Mouse (Mus musculus) heart, embryonic 15.5 days (tissue): Measurements from ENCODE around the gene Atp5b. TPM values are rescaled to one million over a fixed set of nuclear protein-coding genes. Genes with fewer than 3 reads are reported as not detected.

Experiments
- ATAC-seq: fragments of 200-750 bp; cut with Nextera tagmentation; replicated peaks from 2 replicates; pipeline ENCODE4 v1.8.0; 2017; ENCODE audit warnings: low read depth, moderate TSS enrichment; ENCODE audit not compliant: insufficient number of reproducible peaks, insufficient read depth, low FRiP score
- H3K27ac ChIP-seq: fragments of 300-500 bp; sonication (generic); 2 replicates; pipeline ENCODE4 v1.5.1; 2015; ENCODE audit warnings: mild to moderate bottlenecking, inconsistent platforms
- H3K27me3 ChIP-seq: fragments of 300-500 bp; sonication (generic); 2 replicates; pipeline ENCODE4 v1.6.1; 2015; ENCODE audit warnings: inconsistent platforms
- H3K36me3 ChIP-seq: fragments of 300-500 bp; sonication (generic); 2 replicates; pipeline ENCODE4 v1.6.1; 2015; ENCODE audit warnings: mild to moderate bottlenecking, inconsistent platforms
- H3K4me1 ChIP-seq: fragments of 300-500 bp; sonication (generic); replicated peaks from 2 replicates; pipeline ENCODE4 v1.6.1; 2015; ENCODE audit warnings: inconsistent platforms
- H3K4me2 ChIP-seq: fragments of 300-500 bp; sonication (generic); 2 replicates; pipeline ENCODE4 v1.6.1; 2015; ENCODE audit warnings: inconsistent platforms, mild to moderate bottlenecking, moderate library complexity
- H3K4me3 ChIP-seq: fragments of 300-500 bp; sonication (generic); 2 replicates; pipeline ENCODE4 v1.5.1; 2015; ENCODE audit warnings: mild to moderate bottlenecking, inconsistent platforms
- H3K9ac ChIP-seq: fragments of 300-500 bp; sonication (generic); 2 replicates; pipeline ENCODE4 v1.6.1; 2015; ENCODE audit warnings: mild to moderate bottlenecking, inconsistent platforms
- H3K9me3 ChIP-seq: fragments of 300-500 bp; sonication (generic); replicated peaks from 2 replicates; pipeline ENCODE4 v1.6.1; 2016; ENCODE audit warnings: inconsistent platforms
- WGBS: fragments of 180-500 bp; shearing (Covaris S2); methylation state at CpG from one replicate; pipeline ENCODE4 v1.1.7; 2015; ENCODE audit warnings: mixed read lengths; 5-methylcytosine and 5-hydroxymethylcytosine counted together
- polyA plus RNA-seq: library from polyadenylated mRNA; unstranded; fragments of >200 nt; fragmentation: Nextera tagmentation; extraction: Ambion mirVana; gene quantifications from 2 replicates; pipeline ENCODE4 v1.2.1, GENCODE M21; 2015

Atp5b gene
- polyA plus RNA-seq, 1 experiment from 2014 or later = 6,121 TPM

- Histone ChIP-seq H3K36me3 (peaks cover 46% of the 10 kb centered on the region), H3K27me3 (no peaks in the 10 kb centered on the region), H3K9ac (peak overlapping the region; percentile 93), H3K4me1 (peaks cover 61% of the 10 kb centered on the region), H3K4me3 (peak overlapping the region; percentile 90), H3K9me3 (no peaks in the 10 kb centered on the region), H3K4me2 (peak overlapping the region; percentile 86), H3K27ac (peak overlapping the region; percentile 99)
- ATAC-seq = peak; percentile 51
- 5% methylated on average over 14 of the region's 14 CpGs for WGBS
These were observed 7.8 kb downstream of the Atp5b start for GRCm38 (mm10) chr10:128090651-128091563.

- Histone ChIP-seq H3K9ac (peak within 1 kb of the TSS; percentile 93), H3K4me1 (peaks cover 61% of the 10 kb centered on the region), H3K27ac (peak within 1 kb of the TSS; percentile 99), H3K4me3 (peak within 1 kb of the TSS; percentile 90), H3K27me3 (no peaks in the 10 kb centered on the region), H3K36me3 (peaks cover 37% of the 10 kb centered on the region), H3K9me3 (no peaks in the 10 kb centered on the region), H3K4me2 (peak within 1 kb of the TSS; percentile 86)
- ATAC-seq = no peak; the same call in 1 of the 2 replicates
- 1% methylated on average over 20 of the region's 20 CpGs for WGBS
These were observed 8.8 kb downstream of the Atp5b start, which contains the start of gene Baz2a for GRCm38 (mm10) chr10:128091564-128092505. Gene Baz2a (plus strand): TSS chr10:128091577.

- Histone ChIP-seq H3K4me3 (peak overlapping the region; percentile 90), H3K4me2 (peak overlapping the region; percentile 86), H3K27ac (peak overlapping the region; percentile 99), H3K4me1 (peaks cover 61% of the 10 kb centered on the region), H3K9ac (peak overlapping the region; percentile 93), H3K36me3 (peaks cover 28% of the 10 kb centered on the region), H3K9me3 (no peaks in the 10 kb centered on the region), H3K27me3 (no peaks in the 10 kb centered on the region)
- ATAC-seq = peak; percentile 69
- WGBS = under 1% methylated on average over 84 of the region's 88 CpGs
These were observed 9.7 kb downstream of the Atp5b start for GRCm38 (mm10) chr10:128092506-128093495.

- no peak for ATAC-seq
- peak overlapping the region; percentile 99 for H3K27ac ChIP-seq
- WGBS = 23% methylated on average over 13 of the region's 13 CpGs
- H3K4me1 ChIP-seq = peaks cover 67% of the 10 kb centered on the region
- no peaks in the 10 kb centered on the region for H3K9me3 ChIP-seq
- peak overlapping the region; percentile 93 for H3K9ac ChIP-seq
- peak overlapping the region; percentile 86 for H3K4me2 ChIP-seq
- no peaks in the 10 kb centered on the region for H3K27me3 ChIP-seq
- peak overlapping the region; percentile 90 for H3K4me3 ChIP-seq
- H3K36me3 ChIP-seq = peaks cover 20% of the 10 kb centered on the region
These were observed 10.6 kb downstream of the Atp5b start for GRCm38 (mm10) chr10:128093496-128094294.

GRCm38 (mm10) chr10:128094340-128094968, 11.4 kb downstream of the Atp5b start:
- Histone ChIP-seq H3K27me3 (no peaks in the 10 kb centered on the region), H3K9me3 (no peaks in the 10 kb centered on the region), H3K4me3 (peak overlapping the region; percentile 90), H3K9ac (no peak overlapping the region), H3K4me1 (peaks cover 66% of the 10 kb centered on the region), H3K36me3 (peaks cover 15% of the 10 kb centered on the region), H3K27ac (peak overlapping the region; percentile 99), H3K4me2 (peak overlapping the region; percentile 86)
- WGBS = 11% methylated on average over 19 of the region's 19 CpGs
- peak; percentile 58 for ATAC-seq

- Histone ChIP-seq H3K9ac (no peak overlapping the region), H3K36me3 (peaks cover 8% of the 10 kb centered on the region), H3K4me2 (peak overlapping the region; percentile 86), H3K4me1 (peaks cover 60% of the 10 kb centered on the region), H3K9me3 (no peaks in the 10 kb centered on the region), H3K4me3 (peak overlapping the region; percentile 90), H3K27ac (peak overlapping the region; percentile 43), H3K27me3 (no peaks in the 10 kb centered on the region)
- ATAC-seq = no peak
- WGBS = 39% methylated on average over 9 of the region's 9 CpGs
These were observed 12.0 kb downstream of the Atp5b start for GRCm38 (mm10) chr10:128095003-128095636.

GRCm38 (mm10) chr10:128096313-128096692, 13.2 kb downstream of the Atp5b start:
- Histone ChIP-seq H3K36me3 (peaks cover 3% of the 10 kb centered on the region; the same call in 1 of the 2 replicates), H3K9me3 (no peaks in the 10 kb centered on the region), H3K9ac (no peak overlapping the region), H3K4me1 (peaks cover 52% of the 10 kb centered on the region), H3K27ac (no peak overlapping the region), H3K27me3 (no peaks in the 10 kb centered on the region), H3K4me2 (peak overlapping the region; percentile 85), H3K4me3 (peak overlapping the region; percentile 99)
- WGBS = 26% methylated on average over 4 of the region's 4 CpGs
- no peak for ATAC-seq

GRCm38 (mm10) chr10:128096693-128097586, 13.9 kb downstream of the Atp5b start:
- ATAC-seq = peak; percentile 50
- H3K27ac ChIP-seq = peak overlapping the region; percentile 79
- H3K36me3 ChIP-seq = peaks cover 3% of the 10 kb centered on the region; the same call in 1 of the 2 replicates
- H3K27me3 ChIP-seq = no peaks in the 10 kb centered on the region
- under 1% methylated on average over 85 of the region's 86 CpGs for WGBS
- peak overlapping the region; percentile 85 for H3K4me2 ChIP-seq
- peak overlapping the region; percentile 97 for H3K9ac ChIP-seq
- H3K9me3 ChIP-seq = no peaks in the 10 kb centered on the region
- peaks cover 45% of the 10 kb centered on the region for H3K4me1 ChIP-seq
- H3K4me3 ChIP-seq = peak overlapping the region; percentile 99
